Mouse (Mus musculus): Measurements from ENCODE around the gene Bco1.

Bco1 gene

DNA sequence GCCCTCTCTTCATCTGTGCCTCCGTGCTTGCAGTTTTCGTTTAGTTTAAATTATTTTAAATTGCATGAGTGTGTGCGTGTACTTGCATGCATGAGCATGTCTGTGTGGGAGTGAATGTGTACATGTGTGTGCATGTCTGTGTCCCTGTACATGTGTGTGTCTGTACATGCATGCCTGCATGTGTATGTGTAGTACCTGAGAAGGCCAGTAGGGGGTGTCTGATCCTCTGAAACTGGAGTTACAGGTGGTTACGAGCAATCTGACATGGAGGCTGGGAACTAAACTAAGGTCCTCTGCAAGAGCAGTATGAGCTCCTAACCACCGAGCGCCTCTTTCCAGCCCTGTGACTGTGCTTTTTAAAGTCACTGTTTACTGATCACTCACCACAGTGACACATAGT, 52.9 kb downstream of the Bco1 start:
- no peak for DNase-seq (ENCODE audit: low spot score in 2 of 2)

DNA sequence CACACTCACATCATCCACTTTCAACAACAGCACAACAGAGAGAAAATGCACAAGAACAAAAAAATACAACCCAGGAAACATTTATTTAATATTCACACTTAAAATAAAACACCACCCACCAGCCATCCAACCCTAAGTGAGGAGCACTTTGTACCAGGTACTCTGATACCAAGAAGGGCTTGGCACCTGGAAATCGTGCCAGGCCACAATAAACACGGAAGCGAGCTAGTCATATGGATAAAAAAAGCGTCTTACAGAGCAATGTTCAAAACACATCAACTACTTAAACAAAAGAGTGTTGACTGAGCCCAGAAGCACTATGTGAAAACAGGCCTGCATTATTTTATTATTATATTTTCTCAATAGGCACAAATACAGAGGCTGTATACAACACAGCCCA, 60.5 kb downstream of the Bco1 start:
- no peak for DNase-seq (ENCODE audit: low spot score in 2 of 2)

DNA sequence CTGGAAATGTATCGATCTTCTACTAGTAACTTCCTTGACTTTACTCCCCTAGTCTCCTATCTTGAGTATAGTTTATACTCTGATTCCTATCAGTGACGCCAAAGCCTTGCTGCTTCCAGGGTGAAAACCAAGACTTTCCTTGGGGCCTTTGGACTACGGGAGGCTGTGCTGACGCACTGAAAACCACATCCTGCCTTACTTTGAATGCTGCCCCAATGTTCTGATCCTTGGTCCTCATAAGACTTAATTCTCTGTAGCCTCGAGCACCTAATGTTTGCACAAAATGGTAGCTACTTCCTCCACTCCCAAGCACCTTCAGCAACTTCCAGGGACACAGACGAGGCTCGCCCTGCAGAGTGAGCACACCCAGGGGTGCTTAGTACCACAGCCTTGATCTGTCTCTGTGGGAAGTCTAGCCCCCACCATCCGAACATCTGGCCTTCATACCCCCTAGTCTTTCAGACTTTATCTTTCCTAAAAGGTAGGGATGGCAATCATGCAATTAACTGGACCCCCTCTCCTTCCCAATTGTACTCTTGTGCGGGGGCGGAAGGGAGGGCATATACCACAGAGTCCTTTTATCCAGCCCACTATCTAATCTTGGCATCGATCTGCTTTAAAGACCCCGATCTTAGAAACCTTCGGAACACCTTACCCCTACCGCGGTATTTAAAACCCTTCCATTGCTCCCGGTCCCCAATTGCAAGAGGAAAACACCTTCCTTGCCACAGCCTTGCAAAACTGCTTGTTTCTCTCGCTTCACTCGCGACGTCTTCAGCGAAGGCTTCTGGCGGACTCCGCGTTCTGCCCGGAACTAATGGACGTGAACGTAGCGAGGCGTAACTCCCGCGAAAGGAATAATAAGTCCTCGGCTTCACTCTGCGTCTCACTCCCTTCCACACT, 61.5 kb downstream of the Bco1 start:
- no peak for DNase-seq (ENCODE audit: low spot score in 2 of 2)

DNA sequence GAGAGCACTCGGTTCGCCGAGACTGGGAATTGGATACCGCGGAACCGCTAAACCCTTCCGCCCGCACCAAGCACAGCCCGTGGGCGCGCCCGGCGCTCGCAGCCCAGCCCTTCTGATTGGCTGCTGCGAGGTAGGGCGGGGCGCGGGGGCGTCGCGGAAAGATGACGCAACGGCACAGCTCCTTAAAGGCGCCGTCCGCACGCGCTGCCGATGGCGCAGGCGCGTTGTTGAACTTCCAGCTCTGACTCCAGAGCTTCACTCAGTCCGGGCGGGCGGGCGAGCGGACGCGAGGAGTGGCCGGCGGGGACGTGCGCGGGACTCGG, 62.1 kb downstream of the Bco1 start:
- peak; percentile 95 for DNase-seq (ENCODE audit: low spot score in 2 of 2)

DNA sequence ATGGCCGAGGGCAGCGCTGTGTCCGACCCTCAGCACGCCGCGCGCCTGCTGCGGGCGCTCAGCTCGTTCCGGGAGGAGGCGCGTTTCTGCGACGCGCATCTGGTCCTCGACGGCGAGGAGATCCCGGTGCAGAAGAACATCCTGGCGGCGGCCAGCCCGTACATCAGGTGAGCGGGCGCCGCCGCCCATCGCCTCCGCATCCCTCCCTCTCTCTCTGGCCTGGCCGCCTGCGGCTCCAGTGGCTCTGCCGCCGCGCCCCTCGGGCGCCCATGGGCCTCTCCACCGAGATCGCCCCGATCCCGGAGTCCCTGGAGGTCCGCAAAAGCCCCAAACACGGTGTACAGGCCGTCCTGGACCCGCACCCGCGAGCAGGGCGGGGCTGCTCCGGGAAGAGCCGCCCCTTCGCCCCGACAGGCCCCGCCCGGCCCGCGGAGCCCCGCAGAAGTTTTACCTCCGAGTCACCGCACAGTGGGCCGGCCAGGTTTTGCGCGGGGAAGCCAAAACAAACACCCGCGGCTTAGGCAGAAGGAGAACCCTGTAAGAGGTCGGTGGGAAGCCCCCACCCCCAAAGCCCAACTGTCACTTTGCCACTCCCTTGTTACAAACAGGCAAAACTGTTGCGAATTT, 62.6 kb downstream of the Bco1 start, which contains the start of gene Gan:
Gene Gan, plus strand, starts transcription at position 1 of the 627 bp plus-strand sequence.
- DNase-seq (ENCODE audit: low spot score in 2 of 2): peak in 1 of 2 experiments; percentile 26

DNA sequence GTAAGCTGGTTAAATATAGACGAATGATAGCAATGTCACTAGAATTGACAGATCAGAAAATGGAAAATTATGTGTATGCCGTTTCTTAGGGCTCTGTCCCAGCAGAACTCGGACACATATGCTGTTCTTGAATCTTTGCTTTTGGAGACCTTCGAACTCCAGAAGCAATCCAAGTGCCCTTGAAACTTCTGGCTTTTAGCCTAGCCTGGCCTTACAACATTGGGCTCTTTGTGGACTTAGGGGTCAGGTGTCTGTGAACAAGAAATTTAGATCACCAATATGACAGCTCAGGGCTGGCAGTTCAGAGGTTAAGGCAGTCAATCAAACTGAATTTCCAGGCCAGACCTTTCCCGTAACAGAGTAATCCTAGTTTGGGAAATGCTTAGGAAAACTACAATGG, 63.4 kb downstream of the Bco1 start:
- no peak for DNase-seq (ENCODE audit: low spot score in 2 of 2)

DNA sequence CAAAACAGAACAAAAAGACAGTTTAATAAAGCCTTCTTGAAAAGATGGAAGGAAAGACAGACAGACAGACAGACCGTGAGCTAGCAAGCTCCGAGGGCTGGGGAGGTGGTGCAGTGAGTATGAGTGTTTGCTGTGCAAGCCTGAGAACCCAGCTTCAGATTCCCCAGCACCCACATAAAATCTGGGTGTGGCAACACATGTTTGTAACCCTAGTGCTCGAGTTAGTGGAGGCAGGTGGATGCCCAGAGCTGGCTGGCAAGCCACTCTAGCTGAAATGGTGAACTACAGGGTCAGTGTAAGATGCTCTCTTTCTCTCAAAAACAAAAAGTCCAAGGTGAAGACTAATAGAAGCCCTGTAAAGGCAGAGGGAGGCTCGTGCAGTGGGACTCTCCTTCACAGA, 69.3 kb downstream of the Bco1 start:
- no peak for DNase-seq (ENCODE audit: low spot score in 2 of 2)

DNA sequence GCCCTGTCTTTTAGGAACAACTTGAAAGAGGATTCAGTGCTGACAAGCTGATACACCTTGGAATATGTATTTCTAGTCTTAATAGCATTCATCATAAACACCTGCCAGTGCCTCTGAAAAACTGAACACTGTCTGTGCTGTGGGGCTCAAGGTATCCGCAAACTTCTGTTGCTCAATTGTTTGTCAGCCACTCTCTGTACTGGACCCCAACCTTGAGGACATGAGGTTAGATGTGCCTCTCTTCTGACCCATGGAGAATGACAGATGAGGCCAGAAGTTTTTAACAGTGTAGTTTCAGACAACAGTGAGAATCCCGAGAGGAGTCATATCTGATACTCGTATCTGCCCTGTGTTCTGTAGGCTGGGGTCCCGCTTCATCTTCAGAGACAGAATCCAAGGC, 69.9 kb downstream of the Bco1 start:
- DNase-seq (ENCODE audit: low spot score in 2 of 2): no peak

DNA sequence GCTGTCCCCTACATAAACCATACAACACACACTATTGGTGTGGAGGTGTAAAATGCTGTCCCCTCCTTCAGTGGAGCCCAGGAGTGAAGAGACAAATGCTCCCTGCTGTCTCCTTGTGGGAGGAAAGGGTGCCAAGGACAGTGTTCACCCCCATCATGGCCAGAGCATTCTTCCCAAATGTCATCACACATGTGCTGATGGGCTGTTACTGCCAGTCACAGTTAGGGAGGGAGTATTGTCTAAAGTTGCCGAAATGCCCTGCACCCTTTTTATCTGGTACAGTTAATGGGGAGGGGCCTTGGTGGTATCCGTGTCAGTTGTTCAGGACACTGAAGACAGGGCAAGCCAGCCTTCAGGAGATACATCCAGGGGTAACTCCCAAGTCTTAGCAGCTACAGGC, 70.9 kb downstream of the Bco1 start:
- no peak for DNase-seq (ENCODE audit: low spot score in 2 of 2)

DNA sequence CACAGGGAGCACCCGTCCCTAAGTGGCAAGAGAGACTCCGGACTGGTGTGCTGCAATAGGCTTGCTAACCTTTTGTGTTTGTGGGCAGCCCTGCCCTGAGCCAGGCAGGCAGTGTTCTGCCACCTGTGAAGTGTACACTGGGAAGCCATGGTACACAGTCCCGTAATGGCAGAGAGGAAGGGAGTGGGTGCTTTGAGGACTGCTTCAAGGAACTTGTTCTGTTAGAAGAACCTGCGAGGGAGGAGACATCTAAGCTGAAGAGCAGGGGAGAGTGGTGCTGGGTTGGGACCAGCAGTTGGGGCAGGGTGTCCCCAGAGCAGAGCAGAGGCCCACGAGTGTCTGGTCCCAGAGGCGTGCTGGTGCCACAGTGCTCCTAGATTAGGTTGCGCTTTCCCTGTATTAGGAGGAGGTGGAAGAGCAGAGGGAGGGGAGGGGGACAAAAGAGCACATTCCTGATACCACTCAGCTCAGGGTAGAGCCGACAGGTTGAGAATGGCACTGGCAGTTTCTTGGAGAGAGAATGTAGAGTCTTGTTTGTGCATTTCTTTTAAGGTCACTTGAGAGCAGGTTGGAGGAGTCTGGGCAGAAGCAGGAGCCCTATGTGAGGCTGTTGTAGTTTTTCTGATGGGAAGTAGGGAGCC, 71.7 kb downstream of the Bco1 start:
- no peak for DNase-seq (ENCODE audit: low spot score in 2 of 2)

DNA sequence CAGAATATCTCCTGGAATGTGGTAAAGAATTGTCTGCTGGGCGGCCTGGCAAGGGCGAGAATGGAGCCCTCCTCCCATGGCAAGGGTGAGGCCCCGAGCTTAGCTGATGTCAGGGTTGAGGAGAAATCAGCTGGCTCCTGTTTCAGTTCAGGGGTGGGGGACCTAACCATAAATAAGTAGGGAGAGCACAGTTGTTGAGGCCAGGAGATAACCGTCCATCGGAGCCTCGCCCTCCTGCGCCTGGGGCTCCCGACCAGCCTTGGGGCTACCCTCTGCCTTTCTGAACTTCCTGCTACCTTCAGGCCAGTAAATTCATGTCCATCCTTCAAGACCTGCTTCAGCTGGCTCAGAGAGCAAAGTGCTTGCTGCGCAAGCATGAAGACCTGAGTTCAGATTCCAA, 72.7 kb downstream of the Bco1 start:
- no peak for DNase-seq (ENCODE audit: low spot score in 2 of 2)

DNA sequence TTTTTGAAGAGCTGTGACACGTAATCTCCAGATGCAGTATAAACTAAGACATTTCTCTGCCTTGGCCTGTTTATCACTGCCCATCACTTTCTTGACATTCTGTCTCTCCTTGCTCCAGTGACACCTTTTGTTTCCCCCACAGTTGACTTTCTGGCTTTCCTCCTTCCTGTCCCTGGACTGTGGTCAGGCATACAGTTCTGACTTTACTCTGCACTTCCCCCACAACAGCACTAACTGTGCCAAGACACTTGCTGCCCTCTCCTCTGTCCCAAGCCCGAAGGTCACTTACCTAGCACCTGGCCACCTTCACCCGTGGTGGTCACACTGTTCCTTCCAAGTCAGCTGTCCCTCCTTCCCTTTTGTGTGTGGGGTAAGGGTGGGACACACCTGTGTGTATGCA, 76.2 kb downstream of the Bco1 start:
- no peak for DNase-seq (ENCODE audit: low spot score in 2 of 2)

DNA sequence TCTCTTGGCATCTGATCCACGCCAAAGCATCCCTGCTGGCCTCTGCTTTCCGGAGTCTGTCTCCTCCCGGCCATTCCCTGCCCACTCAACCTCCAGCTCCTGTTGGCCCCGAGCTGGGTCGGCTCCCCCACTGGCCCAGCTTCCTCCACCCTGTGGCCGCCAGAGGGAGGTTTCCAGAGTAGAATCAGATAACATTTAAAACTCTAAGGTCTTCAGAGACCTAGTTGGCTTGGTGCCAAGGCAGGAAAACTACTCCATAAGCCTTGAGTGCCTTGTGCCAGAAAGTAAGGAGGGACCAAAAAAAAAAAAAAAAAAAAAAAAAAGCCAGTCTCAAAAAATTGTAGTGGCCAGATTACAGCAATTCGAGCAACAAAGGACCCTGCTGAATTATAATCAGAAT, 77.2 kb downstream of the Bco1 start:
- no peak for DNase-seq (ENCODE audit: low spot score in 2 of 2)

DNA sequence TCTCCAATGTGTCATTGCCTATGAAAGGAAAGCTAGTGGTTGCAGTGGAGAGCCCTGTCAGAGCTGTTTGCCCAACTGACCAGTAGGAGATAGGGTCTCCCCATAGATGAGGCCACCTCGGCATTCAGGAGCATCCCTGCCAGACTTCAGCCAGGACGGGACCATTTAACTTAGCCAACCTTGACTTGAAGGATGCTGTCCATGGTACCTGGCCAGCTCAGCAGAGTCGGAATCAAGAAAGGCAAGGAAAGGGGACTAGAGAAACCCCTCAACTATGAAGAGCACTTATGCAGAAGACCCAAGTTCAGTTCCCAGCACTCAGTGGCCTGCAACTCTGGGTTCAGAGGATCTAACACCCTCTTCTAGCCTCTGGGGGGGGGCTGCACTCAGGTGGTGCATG, 78.0 kb downstream of the Bco1 start:
- no peak for DNase-seq (ENCODE audit: low spot score in 2 of 2)

DNA sequence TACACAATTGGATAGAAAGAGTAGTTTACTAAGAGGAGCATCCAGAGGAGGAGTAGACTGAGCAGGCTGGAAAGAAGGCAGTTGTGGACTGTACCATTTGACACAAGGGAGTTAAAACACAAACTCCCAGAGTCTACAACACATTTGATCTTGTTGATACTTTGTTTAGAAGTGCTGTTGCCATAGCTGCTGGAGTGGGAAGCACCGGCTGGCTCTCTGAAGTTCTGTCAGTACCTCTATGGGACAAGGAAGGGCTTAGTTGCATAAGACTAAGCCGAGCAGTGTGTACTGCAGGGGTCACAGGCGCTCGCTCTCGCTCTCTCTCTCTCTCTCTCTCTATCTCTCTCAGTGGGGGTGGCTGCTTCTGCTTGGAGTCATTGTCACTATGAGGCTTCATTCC, 78.9 kb downstream of the Bco1 start:
- no peak for DNase-seq (ENCODE audit: low spot score in 2 of 2)

DNA sequence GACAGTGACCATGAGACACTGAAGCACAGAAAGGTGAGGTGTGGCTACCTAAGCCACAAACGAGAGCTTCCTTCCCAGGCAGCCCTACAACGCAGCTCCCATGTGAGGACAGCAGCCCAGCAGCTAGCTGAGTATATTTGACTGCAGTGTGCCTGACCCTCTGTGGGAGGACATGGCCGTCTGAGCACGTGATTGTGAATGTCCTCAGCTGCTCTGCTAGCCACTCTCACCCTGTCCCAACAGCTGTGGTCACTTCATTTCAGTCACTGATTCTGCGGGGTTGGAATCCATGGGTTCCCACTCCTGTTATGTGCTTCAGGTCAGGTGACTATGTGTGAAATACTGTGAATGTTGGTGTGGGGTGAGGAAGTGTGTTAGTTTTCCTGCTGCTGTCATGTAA, 80.7 kb downstream of the Bco1 start:
- no peak for DNase-seq (ENCODE audit: low spot score in 2 of 2)

DNA sequence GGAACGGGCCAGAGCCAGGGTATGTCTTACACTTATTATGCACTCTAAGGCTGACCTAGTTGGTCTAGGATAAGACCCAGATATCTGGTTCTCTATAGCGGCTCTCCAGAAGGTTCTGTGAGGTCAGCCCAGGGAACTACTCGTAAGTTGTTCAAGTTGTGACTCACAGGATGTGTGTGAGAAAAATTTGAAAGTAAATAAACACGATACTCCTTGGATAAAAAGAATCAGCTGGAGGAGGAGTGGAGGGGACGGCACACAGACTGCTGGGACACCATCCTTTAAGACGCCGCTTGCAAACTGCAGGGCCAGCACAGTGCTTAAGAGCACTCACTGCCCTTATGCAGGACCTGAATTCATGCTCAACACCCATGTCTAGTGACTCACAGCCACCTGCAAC, 81.6 kb downstream of the Bco1 start:
- no peak for DNase-seq (ENCODE audit: low spot score in 2 of 2)

DNA sequence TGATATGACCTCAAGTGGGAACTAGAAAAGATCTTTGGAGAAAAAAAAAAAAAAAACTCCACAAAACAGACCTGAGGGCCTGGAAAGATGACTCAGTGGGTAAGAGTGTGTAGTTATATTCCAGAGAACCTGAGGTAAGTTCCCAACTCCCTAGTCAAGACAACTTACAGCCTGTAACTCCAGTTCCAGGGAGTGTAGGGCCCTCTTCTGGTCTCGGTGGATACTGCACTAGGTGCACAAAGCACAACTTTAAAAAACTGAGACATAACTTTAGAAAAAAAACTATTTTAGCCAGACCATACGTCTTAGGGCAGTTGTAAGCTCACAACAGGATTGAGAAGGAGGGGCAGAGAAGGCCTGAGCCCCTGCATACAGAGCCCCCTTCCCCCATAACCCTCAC, 82.4 kb downstream of the Bco1 start:
- no peak for DNase-seq (ENCODE audit: low spot score in 2 of 2)

DNA sequence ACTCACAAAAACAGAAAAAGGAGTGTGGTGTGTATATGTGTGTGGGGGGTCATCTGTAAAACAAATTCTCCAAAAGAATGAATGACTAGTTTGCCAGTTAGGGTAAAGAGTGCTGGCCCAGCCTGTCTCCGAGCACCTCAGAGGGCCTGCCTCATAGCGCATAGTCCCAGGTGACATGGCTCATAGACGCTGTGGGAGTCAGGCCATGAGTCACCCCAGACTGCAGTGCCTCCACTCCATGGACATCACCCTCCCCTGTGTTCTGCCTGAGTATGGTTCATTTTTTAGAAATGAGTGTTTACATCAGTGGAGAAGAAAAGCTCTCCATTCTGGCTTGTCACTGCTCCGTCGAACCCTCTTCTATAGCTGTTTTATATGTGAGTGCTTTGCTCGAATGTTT, 83.0 kb downstream of the Bco1 start:
- DNase-seq (ENCODE audit: low spot score in 2 of 2): no peak

DNA sequence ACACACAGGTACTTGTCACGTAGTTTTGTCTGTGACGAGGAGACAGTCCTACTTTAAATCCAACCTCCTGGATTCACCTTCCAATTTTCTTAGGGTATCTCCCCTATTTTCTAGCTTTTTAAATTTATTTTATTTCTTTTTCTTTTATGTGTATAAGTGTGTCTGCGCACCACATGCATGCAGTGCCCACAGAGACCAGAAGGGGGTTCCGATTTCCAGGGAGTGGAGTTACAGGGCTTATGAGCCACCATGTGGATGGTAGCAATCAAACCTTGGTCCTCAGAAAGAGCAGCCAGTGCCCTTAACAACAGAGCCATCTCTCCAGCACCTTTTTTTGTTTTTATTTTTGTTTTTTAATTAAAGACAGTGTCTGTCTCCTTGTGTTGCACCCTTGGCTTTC, 87.1 kb downstream of the Bco1 start:
- DNase-seq (ENCODE audit: low spot score in 2 of 2): no peak

Data from right cerebral cortex, postnatal 36 days (tissue).